Mouse (Mus musculus) G1E (cell line): Measurements from ENCODE around the gene Echs1. TPM values are rescaled to one million over a fixed set of nuclear protein-coding genes. Genes with fewer than 3 reads are reported as not detected.

Source experiments
- ATAC-seq: 2 replicates; pipeline ENCODE4 v1.8.0; 2016; ENCODE audit warnings: mild to moderate bottlenecking; ENCODE audit not compliant: insufficient number of reproducible peaks, poor library complexity, low FRiP score, severe bottlenecking; ENCODE audit errors: extremely low read depth
- DNase-seq: peaks from one replicate; pipeline ENCODE4 v3.0.0; 2012; ENCODE audit warnings: low spot score
- H3K27me3 ChIP-seq: 2 replicates; pipeline ENCODE4 v1.6.1; 2012; ENCODE audit warnings: mild to moderate bottlenecking, low read length, inconsistent platforms; ENCODE audit not compliant: insufficient read depth
- H3K36me3 ChIP-seq: replicated peaks from 2 replicates; pipeline ENCODE3; 2012; ENCODE audit warnings: mild to moderate bottlenecking, inconsistent platforms
- H3K4me1 ChIP-seq: 2 replicates; pipeline ENCODE4 v1.6.1; 2012; ENCODE audit warnings: low read depth, low read length, inconsistent platforms, mixed read lengths; ENCODE audit not compliant: insufficient read depth
- H3K4me3 ChIP-seq: 2 replicates; pipeline ENCODE4 v1.5.1; 2012; ENCODE audit warnings: low read depth, mild to moderate bottlenecking, inconsistent platforms, low read length, moderate library complexity, mixed read lengths
- H3K9me3 ChIP-seq: replicated peaks from 2 replicates; pipeline ENCODE4 v1.6.1; 2012; ENCODE audit warnings: inconsistent platforms
- CTCF ChIP-seq: IDR thresholded peaks from 2 replicates; pipeline ENCODE4 v1.5.1; 2012; ENCODE audit warnings: low read depth, low read length, inconsistent platforms, mixed read lengths
- GATA1 ChIP-seq: IDR thresholded peaks from 2 replicates; pipeline ENCODE4 v1.6.1; 2012; ENCODE audit warnings: borderline replicate concordance, low read length, inconsistent platforms, mixed read lengths
- GATA2 ChIP-seq: IDR thresholded peaks from 2 replicates; pipeline ENCODE4 v1.6.1; 2012; ENCODE audit warnings: low read depth, low read length, inconsistent platforms, borderline replicate concordance
- POLR2AphosphoS5 ChIP-seq: IDR thresholded peaks from 2 replicates; pipeline ENCODE4 v1.6.1; 2012; ENCODE audit warnings: low read depth, low read length, inconsistent platforms; ENCODE audit not compliant: insufficient replicate concordance
- TAL1 ChIP-seq: conservative IDR thresholded peaks from 2 replicates; pipeline ENCODE4 v1.6.1; 2012; ENCODE audit warnings: low read depth, low read length, inconsistent platforms, mixed read lengths
- polyA plus RNA-seq: library from polyadenylated mRNA; stranded (reverse); fragments of >175 nt; gene quantifications from 2 replicates; pipeline ENCODE4 v1.2.3, GENCODE M21; 2012
- total RNA-seq, 2 experiments: library from RNA; stranded (forward) in 1 of 2; stranded (reverse) in 1 of 2; fragments of 200-1000 nt in 1 of 2; fragments of >200 nt in 1 of 2; fragmentation: Nextera tagmentation in 1 of 2; gene quantifications; 2 replicates each; pipeline ENCODE4 v1.2.3; 2014 to 2017

Gene Echs1
- total and polyA plus RNA-seq, 3 experiments, result 5.8 to 81.5 (median 32.6) TPM

- Histone ChIP-seq H3K27me3 (peaks cover 59% of the 10 kb centered on the region), H3K4me3 (no peak overlapping the region), H3K4me1 (no peaks in the 10 kb centered on the region), H3K36me3 (no peaks in the 10 kb centered on the region), H3K9me3 (no peaks in the 10 kb centered on the region)
- DNase-seq, result no peak
- TF ChIP-seq GATA2 (no peak), TAL1 (no peak), POLR2AphosphoS5 (no peak), CTCF (no peak), GATA1 (no peak)
- ATAC-seq, result no peak
Observed at GRCm38 (mm10) chr7:140057413-140058407, 58.6 kb downstream of the Echs1 start.

Other genes starting within 250 kb of the Echs1 start
Only the 20 nearest of the 21 such genes appear.
- gene Kndc1, start 221.8 kb downstream of the Echs1 start, total RNA-seq (2014; fragmentation: Nextera tagmentation), result not detected in 2 replicates
- gene Kndc1, start 221.8 kb downstream of the Echs1 start, total RNA-seq (2017), result 0.12 and 0.38 TPM in 2 replicates
- not detected in 2 replicates for gene Kndc1, start 221.8 kb downstream of the Echs1 start, polyA plus RNA-seq
- gene Utf1, start 172.7 kb downstream of the Echs1 start, total RNA-seq (2014; fragmentation: Nextera tagmentation), result not detected in 2 replicates
- not detected in 2 replicates for gene Utf1, start 172.7 kb downstream of the Echs1 start, total RNA-seq (2017)
- not detected in 2 replicates for gene Utf1, start 172.7 kb downstream of the Echs1 start, polyA plus RNA-seq
- not detected in 2 replicates for gene 6430531B16Rik, start 137.7 kb downstream of the Echs1 start, total RNA-seq (2014; fragmentation: Nextera tagmentation)
- gene 6430531B16Rik, start 137.7 kb downstream of the Echs1 start, total RNA-seq (2017), result 0.11 TPM in 1 of 2 replicates, not detected in the other
- not detected in 2 replicates for gene 6430531B16Rik, start 137.7 kb downstream of the Echs1 start, polyA plus RNA-seq
- gene Adam8, start 123.9 kb downstream of the Echs1 start, total RNA-seq (2014; fragmentation: Nextera tagmentation), result not detected in 2 replicates
- gene Adam8, start 123.9 kb downstream of the Echs1 start, total RNA-seq (2017), result 0.12 and 0.76 TPM in 2 replicates
- gene Adam8, start 123.9 kb downstream of the Echs1 start, polyA plus RNA-seq, result 0.03 and 0.07 TPM in 2 replicates
- gene Zfp511, start 80.1 kb downstream of the Echs1 start, total RNA-seq (2014; fragmentation: Nextera tagmentation), result 25.7 and 27.8 TPM in 2 replicates
- gene Zfp511, start 80.1 kb downstream of the Echs1 start, total RNA-seq (2017), result 23.8 TPM in 2 replicates
- 15.0 and 17.4 TPM in 2 replicates for gene Zfp511, start 80.1 kb downstream of the Echs1 start, polyA plus RNA-seq
- 46.3 and 51.8 TPM in 2 replicates for gene Tubgcp2, start 79.8 kb downstream of the Echs1 start, total RNA-seq (2014; fragmentation: Nextera tagmentation)
- 33.9 and 41.9 TPM in 2 replicates for gene Tubgcp2, start 79.8 kb downstream of the Echs1 start, total RNA-seq (2017)
- gene Tubgcp2, start 79.8 kb downstream of the Echs1 start, polyA plus RNA-seq, result 7.4 and 12.2 TPM in 2 replicates
- not detected in 2 replicates for gene Msx3, start 67.4 kb downstream of the Echs1 start, total RNA-seq (2014; fragmentation: Nextera tagmentation)
- gene Msx3, start 67.4 kb downstream of the Echs1 start, total RNA-seq (2017), result 0.11 and 0.12 TPM in 2 replicates
- not detected in 2 replicates for gene Msx3, start 67.4 kb downstream of the Echs1 start, polyA plus RNA-seq
- not detected in 2 replicates for gene Caly, start 33.9 kb downstream of the Echs1 start, total RNA-seq (2014; fragmentation: Nextera tagmentation)
- not detected in 2 replicates for gene Caly, start 33.9 kb downstream of the Echs1 start, total RNA-seq (2017)
- not detected in 2 replicates for gene Caly, start 33.9 kb downstream of the Echs1 start, polyA plus RNA-seq
- not detected in 2 replicates for gene Prap1, start 23.1 kb downstream of the Echs1 start, total RNA-seq (2014; fragmentation: Nextera tagmentation)
- gene Prap1, start 23.1 kb downstream of the Echs1 start, total RNA-seq (2017), result not detected in 2 replicates
- gene Prap1, start 23.1 kb downstream of the Echs1 start, polyA plus RNA-seq, result not detected in 2 replicates
- 6.7 TPM in 1 of 2 replicates, not detected in the other for gene Fuom, start 14.0 kb downstream of the Echs1 start, total RNA-seq (2014; fragmentation: Nextera tagmentation)
- 16.0 and 17.4 TPM in 2 replicates for gene Fuom, start 14.0 kb downstream of the Echs1 start, total RNA-seq (2017)
- gene Fuom, start 14.0 kb downstream of the Echs1 start, polyA plus RNA-seq, result 17.4 and 18.2 TPM in 2 replicates
- 9.4 and 10.5 TPM in 2 replicates for gene Paox, start 677 bp downstream of the Echs1 start, total RNA-seq (2014; fragmentation: Nextera tagmentation)
- gene Paox, start 677 bp downstream of the Echs1 start, total RNA-seq (2017), result 11.4 and 11.7 TPM in 2 replicates
- gene Paox, start 677 bp downstream of the Echs1 start, polyA plus RNA-seq, result 3.0 and 6.0 TPM in 2 replicates
- gene Mtg1, start 21.1 kb upstream of the Echs1 start, total RNA-seq (2014; fragmentation: Nextera tagmentation), result 29.0 and 41.0 TPM in 2 replicates
- gene Mtg1, start 21.1 kb upstream of the Echs1 start, total RNA-seq (2017), result 10.2 and 10.5 TPM in 2 replicates
- gene Mtg1, start 21.1 kb upstream of the Echs1 start, polyA plus RNA-seq, result 10.5 and 11.2 TPM in 2 replicates
- not detected in 2 replicates for gene Sprn, start 38.4 kb upstream of the Echs1 start, total RNA-seq (2014; fragmentation: Nextera tagmentation)
- gene Sprn, start 38.4 kb upstream of the Echs1 start, total RNA-seq (2017), result 0.11 TPM in 1 of 2 replicates, not detected in the other
- not detected in 2 replicates for gene Sprn, start 38.4 kb upstream of the Echs1 start, polyA plus RNA-seq
- gene Olfr522, start 48.3 kb upstream of the Echs1 start, total RNA-seq (2014; fragmentation: Nextera tagmentation), result not detected in 2 replicates
- under 0.01 and 0.05 TPM in 2 replicates for gene Olfr522, start 48.3 kb upstream of the Echs1 start, total RNA-seq (2017)
- not detected in 2 replicates for gene Olfr522, start 48.3 kb upstream of the Echs1 start, polyA plus RNA-seq
- gene Olfr523, start 56.7 kb upstream of the Echs1 start, total RNA-seq (2014; fragmentation: Nextera tagmentation), result not detected in 2 replicates
- gene Olfr523, start 56.7 kb upstream of the Echs1 start, total RNA-seq (2017), result 0.06 and 0.11 TPM in 2 replicates
- not detected in 2 replicates for gene Olfr523, start 56.7 kb upstream of the Echs1 start, polyA plus RNA-seq
- gene Olfr524, start 89.5 kb upstream of the Echs1 start, total RNA-seq (2014; fragmentation: Nextera tagmentation), result not detected in 2 replicates
- gene Olfr524, start 89.5 kb upstream of the Echs1 start, total RNA-seq (2017), result 0.05 and 0.06 TPM in 2 replicates
- not detected in 2 replicates for gene Olfr524, start 89.5 kb upstream of the Echs1 start, polyA plus RNA-seq
- not detected in 2 replicates for gene Cd163l1, start 101.8 kb upstream of the Echs1 start, total RNA-seq (2014; fragmentation: Nextera tagmentation)
- not detected in 2 replicates for gene Cd163l1, start 101.8 kb upstream of the Echs1 start, total RNA-seq (2017)
- not detected in 2 replicates for gene Cd163l1, start 101.8 kb upstream of the Echs1 start, polyA plus RNA-seq
- gene 5830411N06Rik, start 130.8 kb upstream of the Echs1 start, total RNA-seq (2014; fragmentation: Nextera tagmentation), result not detected in 2 replicates
- gene 5830411N06Rik, start 130.8 kb upstream of the Echs1 start, total RNA-seq (2017), result 0.05 TPM in 1 of 2 replicates, not detected in the other
- not detected in 2 replicates for gene 5830411N06Rik, start 130.8 kb upstream of the Echs1 start, polyA plus RNA-seq
- not detected in 2 replicates for gene Olfr525, start 204.4 kb upstream of the Echs1 start, total RNA-seq (2014; fragmentation: Nextera tagmentation)
- 0.06 and 0.16 TPM in 2 replicates for gene Olfr525, start 204.4 kb upstream of the Echs1 start, total RNA-seq (2017)
- gene Olfr525, start 204.4 kb upstream of the Echs1 start, polyA plus RNA-seq, result not detected in 2 replicates
- gene Olfr527, start 217.5 kb upstream of the Echs1 start, total RNA-seq (2014; fragmentation: Nextera tagmentation), result not detected in 2 replicates
- gene Olfr527, start 217.5 kb upstream of the Echs1 start, total RNA-seq (2017), result 0.06 and 0.44 TPM in 2 replicates
- gene Olfr527, start 217.5 kb upstream of the Echs1 start, polyA plus RNA-seq, result not detected in 2 replicates